Mouse (Mus musculus) spleen, embryonic (tissue): ENCODE measurements around the gene Gm9918.

Experiments
- CTCF ChIA-PET: fragments of 350-600 bp; sonication (Branson Sonifier 250); formaldehyde crosslinking; loops from one replicate; lab custom pipeline; 2022; lab: Charles Lee

Gm9918 gene

GRCm38 (mm10) chr15:102270274-102270960 lies at the start of gene Gm9918:
TSS of gene Gm9918 (plus strand) at chr15:102270563.
- CTCF ChIA-PET: interaction anchor here (0.6 kb wide), 1 partner anchor 343 kb away, joined by 3 read pairs; no protein-coding TSS in a partner anchor

DNA sequence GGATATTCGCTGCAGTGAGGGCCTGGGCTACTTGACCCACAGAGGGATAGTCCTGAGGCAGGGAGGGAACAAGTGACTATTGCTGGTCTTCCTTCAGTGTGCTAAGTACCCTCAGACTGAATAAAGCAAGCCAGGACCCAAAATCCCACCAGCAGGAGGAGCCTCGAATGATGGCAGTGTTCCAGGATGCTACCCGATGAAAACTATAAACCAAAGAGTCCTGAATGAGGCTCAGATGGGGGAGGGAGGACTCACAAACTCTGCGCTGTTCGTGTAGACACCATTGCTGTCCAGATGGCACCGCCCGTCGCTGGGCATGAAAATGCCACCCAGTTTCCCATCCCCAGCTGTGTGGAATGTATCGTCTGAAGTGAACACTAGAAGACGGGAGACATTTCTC lies 48.0 kb upstream of the Gm9918 start:
- CTCF ChIA-PET: interaction anchor here (0.9 kb wide), 1 partner anchor 13 kb away, joined by 4 read pairs; no protein-coding TSS in a partner anchor

DNA sequence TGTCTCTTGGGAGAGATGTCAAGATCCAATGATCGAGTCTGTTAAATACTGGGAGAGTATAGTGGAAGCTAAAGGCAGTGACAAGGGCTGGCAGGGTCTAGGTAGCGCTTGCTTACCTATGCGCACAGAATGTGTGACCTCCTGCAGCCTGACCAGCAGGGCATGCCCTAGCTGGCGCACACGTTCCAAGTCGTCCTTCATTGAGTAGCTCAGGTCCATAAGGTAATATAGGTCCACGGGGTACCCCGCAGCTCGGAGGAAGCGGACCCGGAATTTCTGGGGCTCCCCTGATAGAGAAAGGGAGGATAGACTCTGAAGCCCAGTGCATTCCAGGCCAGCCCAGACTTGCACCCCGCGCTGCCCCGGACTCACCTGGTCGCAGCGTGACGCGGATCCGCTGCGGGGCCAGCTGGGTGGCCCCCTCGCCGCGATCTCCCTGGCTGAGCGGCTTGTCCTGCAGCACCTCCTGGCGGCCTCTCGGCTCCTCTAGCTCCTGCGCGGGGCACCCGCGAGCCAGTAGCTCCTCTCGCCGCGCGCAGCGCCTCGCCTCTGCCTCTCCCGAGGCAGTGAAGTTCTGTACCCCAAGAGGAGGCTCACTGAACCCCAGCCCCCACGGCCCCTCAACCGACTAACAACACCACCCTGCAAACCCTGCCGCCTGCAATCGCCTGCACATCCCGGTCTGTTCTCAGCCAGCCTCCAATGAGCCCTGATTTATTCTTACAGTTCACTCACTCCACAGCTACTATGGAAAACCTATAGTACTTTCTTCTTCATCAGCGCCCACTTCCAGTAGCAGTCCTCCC lies 46.0 kb upstream of the Gm9918 start:
- CTCF ChIA-PET: interaction anchor here (0.7 to 1.7 kb wide), 8 partner anchors 17 to 48 kb away, joined by 3 to 8 read pairs (median 4); partner anchors contain the start of genes Csad and Zfp740

- CTCF ChIA-PET: interaction anchor here (1.1 to 1.7 kb wide), 8 partner anchors 18 to 49 kb away, joined by 3 to 8 read pairs (median 4); partner anchors contain the start of genes Csad and Zfp740
Observed at GRCm38 (mm10) chr15:102224992-102225617, 45.3 kb upstream of the Gm9918 start.

DNA sequence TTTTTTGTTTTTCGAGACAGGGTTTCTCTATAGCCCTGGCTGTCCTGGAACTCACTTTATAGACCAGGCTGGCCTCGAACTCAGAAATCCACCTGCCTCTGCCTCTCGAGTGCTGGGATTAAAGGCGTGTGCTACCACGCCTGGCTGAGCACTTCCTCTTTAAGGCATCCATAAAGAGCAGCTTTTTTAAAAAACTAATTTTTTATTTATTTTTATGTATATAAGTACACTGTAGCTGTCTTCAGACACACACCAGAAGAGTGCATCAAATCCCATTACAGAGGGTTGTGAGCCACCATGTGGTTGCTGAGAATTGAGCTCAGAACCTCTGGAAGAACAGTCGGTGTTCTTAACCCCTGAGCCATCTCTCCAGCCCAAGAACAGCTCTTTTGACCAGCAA lies 44.7 kb upstream of the Gm9918 start:
- CTCF ChIA-PET: interaction anchor here (0.6 to 1.3 kb wide), 3 partner anchors 9 to 21 kb away, joined by 4 to 18 read pairs (median 4); partner anchors contain the start of gene Csad

DNA sequence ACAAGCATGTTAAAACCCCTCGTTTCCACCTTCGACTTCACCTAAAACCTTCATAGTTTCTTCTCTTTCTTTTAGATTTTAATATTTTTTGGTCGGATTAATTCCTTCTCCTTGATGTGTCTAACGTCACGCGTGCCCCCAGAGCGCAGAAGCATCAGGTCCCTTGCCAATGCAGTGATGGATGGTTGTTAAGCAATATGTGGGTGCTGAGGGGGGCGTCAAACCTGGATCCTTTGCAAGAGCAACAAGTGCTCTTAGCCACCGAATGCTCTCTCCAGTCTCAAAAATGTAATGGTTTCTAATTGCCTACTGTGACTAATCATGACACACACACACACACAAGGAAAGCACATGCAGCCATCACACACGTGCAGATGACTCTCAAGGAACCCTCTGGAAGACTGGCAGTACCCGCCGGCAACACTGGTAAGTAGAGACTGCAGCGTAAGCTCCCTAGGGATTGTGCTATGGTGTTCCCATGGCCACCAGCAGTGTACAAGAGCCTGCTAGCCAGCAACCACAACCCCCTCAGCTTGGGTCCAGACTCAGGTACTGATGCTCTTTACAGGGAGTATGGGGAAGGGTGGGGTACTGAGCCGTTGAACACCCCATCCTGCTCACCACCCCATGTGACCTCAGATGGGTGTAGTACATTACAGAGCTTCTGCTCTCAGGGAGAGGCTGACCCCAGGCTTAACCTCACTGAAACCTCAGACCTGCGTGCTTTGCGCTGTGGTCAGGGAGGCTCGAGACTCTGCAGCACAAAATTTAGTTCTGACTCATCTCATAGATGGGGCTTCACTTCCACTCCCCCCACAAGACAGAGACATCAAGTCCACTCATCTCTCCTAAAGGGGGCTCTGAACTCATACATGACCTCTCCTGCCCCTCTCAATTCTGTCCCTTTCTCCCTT lies 39.7 kb upstream of the Gm9918 start:
- CTCF ChIA-PET: no interaction called here

DNA sequence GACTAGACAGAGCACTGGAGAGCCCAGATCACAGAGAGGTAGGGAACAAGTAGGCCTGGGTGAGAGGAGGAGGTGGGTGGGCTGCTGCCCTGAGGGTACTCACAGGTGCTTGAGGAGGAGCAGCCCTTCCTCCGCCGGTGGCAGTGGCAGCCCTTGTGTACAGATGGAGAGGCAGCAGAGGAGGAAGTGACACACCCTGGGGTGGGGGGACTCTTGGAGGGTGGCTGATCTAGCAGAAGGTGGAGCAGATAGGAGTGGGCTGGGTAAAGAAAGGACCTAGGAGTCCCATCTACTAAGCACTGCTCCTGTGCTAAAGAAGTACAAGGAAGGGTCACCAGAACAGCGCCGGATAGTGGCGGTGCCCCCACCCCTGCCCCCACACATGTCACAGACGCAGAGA lies 38.6 kb upstream of the Gm9918 start, which contains the start of gene Itgb7:
TSS of gene Itgb7 (minus strand) at position 197 of the 400 bp plus-strand sequence.
- CTCF ChIA-PET: no interaction called here

DNA sequence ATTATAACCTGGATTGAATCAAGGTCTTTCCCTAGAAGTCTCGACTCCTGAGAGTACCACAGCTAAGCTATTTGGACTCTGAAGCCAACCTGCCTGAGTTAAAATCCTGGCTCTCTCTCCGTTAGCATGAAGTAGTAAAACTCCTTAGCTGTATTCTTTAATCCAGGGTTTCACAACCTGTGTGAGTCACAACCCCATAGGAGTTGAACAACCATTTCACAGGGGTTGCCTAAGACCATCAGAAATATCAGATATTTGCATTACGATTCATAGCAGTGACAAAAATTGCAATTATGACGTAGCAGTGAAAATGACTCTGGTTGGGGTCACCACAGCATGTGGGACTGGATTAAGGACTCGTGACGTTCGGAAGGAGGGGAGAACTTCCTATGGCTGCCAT lies 37.6 kb upstream of the Gm9918 start:
- CTCF ChIA-PET: no interaction called here

DNA sequence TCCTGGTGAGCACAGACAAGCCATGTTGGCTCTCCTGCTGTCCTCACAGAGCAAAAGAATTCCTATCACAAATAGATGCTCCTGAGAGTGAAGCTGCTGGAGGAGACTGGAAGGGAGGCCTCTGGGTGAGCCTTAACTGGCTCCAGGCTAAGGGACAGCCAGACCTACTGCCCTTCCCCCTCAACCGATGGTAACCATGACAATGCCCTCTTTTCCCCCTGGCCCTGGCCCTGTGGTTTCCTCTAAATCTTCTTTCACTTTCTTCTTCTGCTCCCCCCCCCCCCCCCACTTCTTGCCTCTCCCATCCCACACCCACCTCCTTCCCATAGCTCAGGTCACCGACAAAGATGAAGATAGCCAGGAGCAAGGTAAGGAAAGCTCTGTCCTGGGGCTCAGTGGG lies 36.5 kb upstream of the Gm9918 start:
- CTCF ChIA-PET: interaction anchor here (0.7 to 0.8 kb wide), 3 partner anchors 8 to 58 kb away, joined by 3 to 31 read pairs (median 18); no protein-coding TSS in a partner anchor

DNA sequence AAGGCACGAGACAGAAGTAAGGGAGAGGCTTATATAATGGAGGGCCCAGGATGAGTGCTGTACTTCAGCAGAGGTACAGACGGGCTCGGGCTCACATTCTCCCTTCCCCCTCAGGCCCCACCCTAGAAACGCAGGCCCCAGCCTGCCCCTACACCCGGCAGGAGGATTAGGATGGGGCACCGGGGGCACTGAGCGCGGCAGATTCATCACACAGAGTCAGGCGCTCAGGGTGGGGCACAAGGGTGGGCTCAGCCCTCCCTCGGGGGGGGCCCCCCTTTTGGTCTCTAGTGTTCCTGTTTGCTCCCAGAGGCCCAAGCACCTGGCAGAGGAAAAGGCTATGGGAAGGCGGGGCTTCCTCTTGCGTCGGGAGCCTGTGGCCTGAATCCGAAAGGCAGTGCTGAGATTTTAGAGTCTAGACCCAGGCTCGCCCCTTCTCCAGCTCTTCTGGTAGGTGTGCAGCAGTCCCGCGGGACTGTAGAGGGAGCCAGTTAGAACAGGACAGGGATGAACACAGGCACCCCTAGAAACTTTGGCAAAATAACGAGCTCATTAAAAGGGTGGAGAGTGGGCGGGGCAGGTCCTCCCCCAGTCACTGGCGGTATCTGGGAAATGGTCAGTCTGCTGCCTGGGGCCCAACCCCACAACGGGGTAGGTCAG lies 34.9 kb upstream of the Gm9918 start:
- CTCF ChIA-PET: interaction anchor here (0.5 to 1.6 kb wide), 4 partner anchors 10 to 35 kb away, joined by 3 to 10 read pairs (median 4); no protein-coding TSS in a partner anchor

- CTCF ChIA-PET: interaction anchor here (0.6 kb wide), 1 partner anchor 9 kb away, joined by 16 read pairs; no protein-coding TSS in a partner anchor
Observed at GRCm38 (mm10) chr15:102238543-102239259, 31.7 kb upstream of the Gm9918 start.

GRCm38 (mm10) chr15:102239260-102239590 lies 31.1 kb upstream of the Gm9918 start:
- CTCF ChIA-PET: interaction anchor here (0.8 kb wide), 1 partner anchor 85 kb away, joined by 7 read pairs; no protein-coding TSS in a partner anchor

DNA sequence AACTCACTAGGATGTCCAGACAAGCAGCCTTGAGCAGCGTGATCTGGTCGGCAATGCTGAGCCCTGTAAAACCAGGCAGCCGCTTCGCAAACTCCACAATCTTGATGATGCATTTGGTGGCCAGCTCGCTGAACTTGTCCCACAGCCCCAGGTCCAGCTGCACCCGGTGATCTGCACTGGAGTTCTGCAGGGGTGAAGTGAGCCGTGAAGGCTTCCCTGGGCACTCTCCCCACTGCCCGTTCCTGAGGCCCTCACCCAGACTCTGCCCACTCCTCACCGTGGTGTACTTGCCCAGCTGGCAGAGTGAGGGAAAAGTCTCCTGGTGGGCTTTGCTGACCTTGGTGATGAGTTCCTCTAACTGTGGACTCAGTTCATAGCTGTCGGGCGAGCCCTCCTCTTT lies 30.5 kb upstream of the Gm9918 start:
- CTCF ChIA-PET: interaction anchor here (0.6 to 0.8 kb wide), 2 partner anchors 85 to 145 kb away, joined by 3 to 7 read pairs; no protein-coding TSS in a partner anchor

DNA sequence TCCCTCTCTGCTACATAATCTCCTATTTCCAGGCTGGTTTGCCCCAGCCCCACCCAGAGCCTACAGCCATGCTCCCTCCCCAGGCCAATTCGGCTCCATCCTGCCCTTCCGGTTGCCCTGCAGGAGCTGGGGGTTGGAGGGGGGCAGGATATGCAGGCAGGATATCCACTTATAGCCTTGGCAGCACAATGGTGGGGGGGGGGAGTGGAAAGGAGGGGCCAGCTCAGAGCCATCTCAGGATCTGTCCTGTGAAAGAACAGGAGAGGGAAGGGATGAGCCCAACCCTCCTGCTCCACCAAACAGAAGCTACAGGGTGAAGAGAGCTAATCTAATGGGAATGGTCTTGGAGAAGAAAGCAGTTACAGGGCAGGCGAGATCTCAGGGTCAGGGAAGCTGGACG lies 29.8 kb upstream of the Gm9918 start:
- CTCF ChIA-PET: interaction anchor here (0.5 to 0.6 kb wide), 2 partner anchors 145 to 490 kb away, joined by 3 to 4 read pairs; no protein-coding TSS in a partner anchor

DNA sequence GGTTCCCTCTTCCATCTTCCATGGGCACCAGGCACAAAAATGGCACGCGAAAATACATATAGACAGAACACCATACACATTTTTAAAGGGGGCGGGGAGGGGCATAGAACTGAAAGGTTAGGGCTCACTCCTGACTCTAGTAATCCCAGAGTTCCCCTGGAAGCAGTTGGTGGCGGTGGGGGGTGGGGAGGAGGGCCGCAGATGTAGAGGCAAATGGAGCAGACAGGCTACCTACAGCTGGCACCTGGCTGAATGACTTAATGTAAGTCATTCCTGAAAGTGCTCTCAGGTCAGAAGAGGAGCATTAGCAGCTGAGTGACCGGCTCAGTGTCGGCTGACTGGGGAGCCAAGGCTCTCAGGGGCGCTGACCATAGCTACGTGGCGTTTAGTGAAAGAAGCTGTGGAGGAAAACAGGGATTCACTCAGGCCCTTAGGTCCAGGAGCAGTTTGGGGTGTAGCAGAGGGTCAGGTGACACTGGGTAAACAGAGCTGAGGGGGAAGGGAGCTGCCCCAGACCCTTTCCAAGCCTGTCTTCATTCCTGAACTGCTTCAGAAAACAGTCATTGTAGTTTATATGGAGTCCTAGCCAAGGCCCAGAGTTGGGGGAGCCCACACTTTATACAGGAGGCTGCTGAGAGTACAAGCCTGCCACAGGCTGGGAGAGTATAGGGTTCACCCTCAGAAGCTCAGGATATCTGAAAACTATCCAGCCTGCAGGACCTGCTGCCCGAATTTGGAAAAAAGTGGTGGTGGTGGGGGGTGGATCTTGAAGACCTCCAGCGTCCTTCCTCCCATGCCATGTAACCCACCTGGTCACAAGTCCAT lies 27.7 kb upstream of the Gm9918 start:
- CTCF ChIA-PET: no interaction called here

- CTCF ChIA-PET: interaction anchor here (1.3 kb wide), 1 partner anchor 19 kb away, joined by 4 read pairs; no protein-coding TSS in a partner anchor
Observed at GRCm38 (mm10) chr15:102243229-102244190, 26.9 kb upstream of the Gm9918 start.
